Mouse (Mus musculus): ENCODE measurements around the gene Gm29644. TPM values are rescaled to one million over a fixed set of nuclear protein-coding genes. Genes with fewer than 3 reads are reported as not detected.
"Not testable (repeated sequence)": the region's sequence is repeated elsewhere in the genome, so short reads cannot be mapped to it uniquely, and the experiment has no call there.

The Gm29644 gene
- not detected for polyA plus RNA-seq (2017; shearing (Covaris generic))

GRCm38 (mm10) chrY:70303187-70303586, at the start of gene Gm29644, which contains the start of gene Gm29423:
Gm29644 (minus strand) TSS chrY:70303343.
Gm29423 (minus strand) TSS chrY:70303287.
- not testable (repeated sequence) for ATAC-seq

- ATAC-seq, result not testable (repeated sequence)
Observed at GRCm38 (mm10) chrY:70273542-70273941, 29.6 kb downstream of the Gm29644 start, which contains the start of gene Gm21118. Gm21118 (minus strand) TSS chrY:70273642.

Other genes with a start within 250 kb of the Gm29644 start
- not detected for gene Gm21118, start 29.7 kb downstream of the Gm29644 start, polyA plus RNA-seq (2017; shearing (Covaris generic))
- not detected for gene Gm29423, start 56 bp downstream of the Gm29644 start, polyA plus RNA-seq (2017; shearing (Covaris generic))
- gene Gm20888, start 138.5 kb upstream of the Gm29644 start, polyA plus RNA-seq (2017; shearing (Covaris generic)), result not detected